In the genomic region with DNA sequence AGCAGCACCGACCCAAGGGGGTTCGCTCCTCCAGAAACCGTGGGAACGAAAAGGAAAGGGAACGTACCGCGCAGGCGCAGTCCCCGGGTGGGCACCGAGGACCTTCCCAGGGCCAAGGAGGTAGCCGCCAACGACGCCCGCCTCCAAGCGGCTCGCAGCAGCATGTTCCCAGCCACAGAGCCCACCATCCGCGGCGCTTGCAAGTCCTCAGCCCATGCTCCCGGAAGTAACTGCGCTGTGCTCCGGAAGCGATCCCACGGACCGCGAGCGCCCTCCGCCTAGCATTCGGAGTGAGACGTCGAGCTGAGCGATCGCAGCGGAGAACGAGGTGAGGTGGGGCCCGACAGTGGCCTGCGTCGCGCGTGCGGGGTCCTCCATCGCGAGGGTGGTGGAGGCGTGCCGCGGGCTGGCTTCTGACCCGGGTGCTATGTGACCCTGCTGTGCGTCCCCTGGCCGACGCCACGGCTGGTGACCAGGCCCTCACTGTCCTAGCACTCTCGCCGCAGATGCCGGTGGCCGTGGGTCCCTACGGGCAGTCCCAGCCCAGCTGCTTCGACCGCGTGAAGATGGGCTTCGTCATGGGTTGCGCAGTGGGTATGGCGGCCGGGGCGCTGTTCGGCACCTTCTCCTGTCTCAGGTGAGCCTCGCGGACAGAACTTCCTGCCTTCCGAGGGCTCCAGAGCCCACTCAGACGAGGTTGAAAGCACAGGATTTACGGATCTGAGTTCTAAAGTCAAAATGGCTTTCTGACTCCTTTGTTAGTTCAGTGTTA, we compare ENCODE assay signal across 8 mouse cellular contexts. TPM values are rescaled to one million over a fixed set of nuclear protein-coding genes. Genes with fewer than 3 reads are reported as not detected.
DNase-seq lines count a peak whose midpoint lies in the region; ATAC-seq and TF ChIP-seq lines count a peak whose summit lies in the region.

A gene (plus strand): TSS at position 87 of the 772 bp plus-strand sequence.
A gene (minus strand): TSS at position 234 of the 772 bp plus-strand sequence.

- H3K36me3 ChIP-seq in MEL (ENCODE audit: control insufficient read depth in 1 of 2, insufficient read depth in 2 of 2, low read length in 2 of 2) = peaks cover 17 to 19% of the 10 kb centered on the region in 2 experiments
- H3K36me3 ChIP-seq in lung, embryonic 16.5 days (ENCODE audit: control insufficient read depth, insufficient read depth, low read length) = peaks cover 15% of the 10 kb centered on the region

- DNase-seq in MEL (ENCODE audit: low read depth, low spot score) = peak; percentile 97
- DNase-seq in cerebellum, adult 2 months = peak; percentile 88 to 91
- peak; percentile 96 for DNase-seq in forelimb bud, embryonic 11.5 days (ENCODE audit: low read depth, low spot score)
- peak; percentile 77 for DNase-seq in layer of hippocampus, adult 9-10 months (ENCODE audit: low spot score)
- DNase-seq in ovary, postnatal 10 days (ENCODE audit: low spot score) = peak; percentile 88
- peak; percentile 93 to 94 for DNase-seq in thymus, postnatal 10 days (ENCODE audit: low spot score in 2 of 2)

- TF ChIP-seq CTCF in MEL (IDR thresholded peaks at IDR 0.05 in 2 of 3, conservative IDR thresholded peaks at IDR 0.05 in 1 of 3; ENCODE audit: control insufficient read depth in 1 of 3, insufficient read depth in 1 of 3, low read depth in 2 of 3, low read length in 3 of 3, poor library complexity in 1 of 3, severe bottlenecking in 1 of 3) = peak in 2 of 3 experiments; percentile 35 to 45; a peak in 4 of 6 replicates
- TF ChIP-seq CTCF in cerebellum, adult 2 months (IDR thresholded peaks at IDR 0.05; ENCODE audit: borderline replicate concordance, insufficient read depth, low read depth, low read length) = peak; percentile 9; the same call in 1 of the 2 replicates

- peaks cover 16% of the 10 kb centered on the region for H3K79me2 ChIP-seq in MEL (ENCODE audit: control insufficient read depth, insufficient read depth, low read length, poor library complexity)

- H3K27me3 ChIP-seq in MEL (ENCODE audit: control insufficient read depth in 1 of 2, insufficient read depth in 2 of 2, low read length in 2 of 2) = no peaks in the 10 kb centered on the region
- H3K27me3 ChIP-seq in cerebellum, adult 2 months (ENCODE audit: control insufficient read depth, insufficient read depth, low read length) = no peaks in the 10 kb centered on the region
- no peaks in the 10 kb centered on the region for H3K27me3 ChIP-seq in lung, embryonic 16.5 days (ENCODE audit: control insufficient read depth, insufficient read depth, low read depth, low read length)

- H3K9ac ChIP-seq in MEL (ENCODE audit: control insufficient read depth, low read depth, low read length, poor library complexity, severe bottlenecking) = peak within 1 kb of the TSS; percentile 70
- H3K9ac ChIP-seq in lung, embryonic 16.5 days (ENCODE audit: low read length) = peak within 1 kb of the TSS; percentile 95

- no peak for TF ChIP-seq RAD21 in MEL (IDR thresholded peaks at IDR 0.05; ENCODE audit: low read depth, low read length)

- peak; percentile 24 to 94; a peak in 3 of 4 replicates for TF ChIP-seq POLR2A in MEL (IDR thresholded peaks at IDR 0.05; ENCODE audit: control insufficient read depth in 1 of 2, insufficient read depth in 1 of 2, low read depth in 1 of 2, low read length in 2 of 2, poor library complexity in 1 of 2)
- TF ChIP-seq POLR2A in cerebellum, adult 2 months (IDR thresholded peaks at IDR 0.05; ENCODE audit: borderline replicate concordance, insufficient read depth, low read length) = peak; percentile 70; the same call in 1 of the 2 replicates

- H3K4me1 ChIP-seq in MEL (ENCODE audit: control insufficient read depth in 1 of 2, insufficient read depth in 2 of 2, low read length in 2 of 2) = peaks cover 0 to 2% of the 10 kb centered on the region in 2 experiments; a peak in 1 of 4 replicates
- no peaks in the 10 kb centered on the region for H3K4me1 ChIP-seq in cerebellum, adult 2 months (ENCODE audit: control insufficient read depth, insufficient read depth, low read length)
- H3K4me1 ChIP-seq in lung, embryonic 16.5 days (replicated peaks; ENCODE audit: control insufficient read depth, insufficient read depth, low read length) = peaks cover 4% of the 10 kb centered on the region

- no peak for TF ChIP-seq EP300 in MEL (IDR thresholded peaks at IDR 0.05; ENCODE audit: low read depth in 1 of 2, low read length in 2 of 2)

- WGBS in cerebellum, adult 2 months = under 1% methylated on average over 70 of the region's 70 CpGs
- under 1% methylated on average over 60 of the region's 70 CpGs for WGBS in lung, embryonic 16.5 days

- no peaks in the 10 kb centered on the region for H3K9me3 ChIP-seq in MEL (replicated peaks; ENCODE audit: insufficient read depth, low read length)
- no peaks in the 10 kb centered on the region for H3K9me3 ChIP-seq in lung, embryonic 16.5 days (ENCODE audit: control insufficient read depth, low read length)

- H3K4me2 ChIP-seq in lung, embryonic 16.5 days (ENCODE audit: low read depth, low read length) = peak within 1 kb of the TSS; percentile 71

- peak within 1 kb of the TSS; percentile 66 for H3K27ac ChIP-seq in MEL (ENCODE audit: control insufficient read depth, low read depth, low read length)
- H3K27ac ChIP-seq in cerebellum, adult 2 months (ENCODE audit: insufficient read depth, low read length) = peak within 1 kb of the TSS; percentile 54; the same call in 1 of the 2 replicates
- peak within 1 kb of the TSS; percentile 95 for H3K27ac ChIP-seq in lung, embryonic 16.5 days (ENCODE audit: low read length)

- peak within 1 kb of the TSS; percentile 69 to 78 for H3K4me3 ChIP-seq in MEL (ENCODE audit: control insufficient read depth in 1 of 2, insufficient read depth in 1 of 2, low read depth in 2 of 2, low read length in 2 of 2)
- peak within 1 kb of the TSS; percentile 85 for H3K4me3 ChIP-seq in cerebellum, adult 2 months (replicated peaks; ENCODE audit: insufficient read depth, low read depth, low read length)
- H3K4me3 ChIP-seq in lung, embryonic 16.5 days (ENCODE audit: low read length) = peak within 1 kb of the TSS; percentile 86

- peak; percentile 93 to 99 for ATAC-seq in hematopoietic stem cell, adult 5-6 weeks (replicated peaks in 1 of 2; ENCODE audit: insufficient read depth in 1 of 2, low FRiP score in 2 of 2, low TSS enrichment in 1 of 2, low read depth in 1 of 2, poor library complexity in 2 of 2, severe bottlenecking in 2 of 2)
- peak; percentile 98 for ATAC-seq in lung, embryonic 16.5 days (ENCODE audit: low read depth)

TF ChIP-seq in MEL, 35 proteins besides CTCF, POLR2A, EP300 and RAD21 (continues in another document):
- TF ChIP-seq GABPA (IDR thresholded peaks at IDR 0.05; ENCODE audit: low read depth, low read length) = no peak
- peak; percentile 67; the same call in 1 of the 2 replicates for TF ChIP-seq ELF1 (IDR thresholded peaks at IDR 0.05; ENCODE audit: low read depth, low read length)
- TF ChIP-seq ZNF384 (IDR thresholded peaks at IDR 0.05; ENCODE audit: low read depth, low read length) = no peak
- TF ChIP-seq BHLHE40 (IDR thresholded peaks at IDR 0.05; ENCODE audit: borderline replicate concordance, low read depth, low read length) = no peak
- peak; percentile 72; the same call in 1 of the 2 replicates for TF ChIP-seq KAT2A (conservative IDR thresholded peaks at IDR 0.05; ENCODE audit: low read depth, low read length)
- TF ChIP-seq CHD2 (IDR thresholded peaks at IDR 0.05; ENCODE audit: low read length) = peak; percentile 40; the same call in 1 of the 2 replicates
- peak; percentile 78 for TF ChIP-seq ZMIZ1 (IDR thresholded peaks at IDR 0.05; ENCODE audit: low read depth, low read length)
- no peak for TF ChIP-seq TAL1 (IDR thresholded peaks at IDR 0.05; ENCODE audit: low read length)
- 0 out of 2 replicates have a peak, but pooled peaks have one; percentile 3 for TF ChIP-seq POLR2AphosphoS5 (IDR thresholded peaks at IDR 0.05; ENCODE audit: borderline replicate concordance, low read depth, low read length)
- TF ChIP-seq MAX (IDR thresholded peaks at IDR 0.05; ENCODE audit: low read length) = peak; percentile 88
- TF ChIP-seq MAFK (IDR thresholded peaks at IDR 0.05; ENCODE audit: borderline replicate concordance, low read depth, low read length) = no peak
- peak; percentile 61 for TF ChIP-seq NRF1 (IDR thresholded peaks at IDR 0.05; ENCODE audit: insufficient read depth, low read depth, low read length, poor library complexity, severe bottlenecking)
- TF ChIP-seq CHD1 (IDR thresholded peaks at IDR 0.05; ENCODE audit: low read depth, low read length) = no peak
- TF ChIP-seq ETS1 (IDR thresholded peaks at IDR 0.05; ENCODE audit: low read depth, low read length) = no peak; the same call in 1 of the 2 replicates
- TF ChIP-seq USF2 (IDR thresholded peaks at IDR 0.05; ENCODE audit: borderline replicate concordance in 1 of 2, insufficient read depth in 1 of 2, low read depth in 1 of 2, low read length in 2 of 2) = no peak
- TF ChIP-seq MXI1 (IDR thresholded peaks at IDR 0.05; ENCODE audit: low read depth, low read length) = peak; percentile 91
- peak; percentile 89 for TF ChIP-seq NELFE (IDR thresholded peaks at IDR 0.05; ENCODE audit: low read depth, low read length)
- TF ChIP-seq MEF2A (IDR thresholded peaks at IDR 0.05; ENCODE audit: extremely low read depth, insufficient replicate concordance, low read depth, low read length, poor library complexity, severe bottlenecking) = no peak
- TF ChIP-seq UBTF (IDR thresholded peaks at IDR 0.05; ENCODE audit: borderline replicate concordance, insufficient read depth, low read depth, low read length) = peak; percentile 80; the same call in 1 of the 2 replicates
- TF ChIP-seq GATA1 (IDR thresholded peaks at IDR 0.05; ENCODE audit: low read depth, low read length) = no peak
- TF ChIP-seq POLR2AphosphoS2 (IDR thresholded peaks at IDR 0.05; ENCODE audit: low read length) = peak; percentile 71; the same call in 1 of the 2 replicates
- TF ChIP-seq JUND (IDR thresholded peaks at IDR 0.05; ENCODE audit: low read depth, low read length) = no peak

RNA-seq across cellular contexts. Expression of the first gene that starts in this region (rescaled TPM):
- 392 and 402 TPM in 2 replicates for total RNA-seq in MEL (2012; rRNA removed)
- polyA plus RNA-seq in MEL (2012; ENCODE audit: insufficient read depth in 1 of 2, insufficient read length in 2 of 2, low read depth in 1 of 2, low replicate concordance in 2 of 2, missing spikeins in 1 of 2) = 100 to 1,000 TPM in 1 of 2 experiments, not detected in 1; 554 TPM
- 245 and 250 TPM in 2 replicates for polyA plus RNA-seq in cerebellum, adult 2 months (2012; rRNA removed)
- total RNA-seq in hematopoietic stem cell, adult 5-6 weeks (2017) = 10.6 and 18.3 TPM in 2 replicates
- polyA plus RNA-seq in lung, embryonic 16.5 days (2015; fragmentation: Nextera tagmentation; extraction: Ambion mirVana) = 338 and 368 TPM in 2 replicates

RNA-seq across cellular contexts. Expression of the second gene that starts in this region (rescaled TPM):
- total RNA-seq in MEL (2012; rRNA removed) = 79.6 and 83.9 TPM in 2 replicates
- polyA plus RNA-seq in MEL (2012; ENCODE audit: insufficient read depth in 1 of 2, insufficient read length in 2 of 2, low read depth in 1 of 2, low replicate concordance in 2 of 2, missing spikeins in 1 of 2) = 10 to 100 TPM in 1 of 2 experiments, not detected in 1; 64.5 TPM
- polyA plus RNA-seq in cerebellum, adult 2 months (2012; rRNA removed) = 67.5 and 71.7 TPM in 2 replicates
- total RNA-seq in hematopoietic stem cell, adult 5-6 weeks (2017) = 32.7 and 37.4 TPM in 2 replicates
- polyA plus RNA-seq in lung, embryonic 16.5 days (2015; fragmentation: Nextera tagmentation; extraction: Ambion mirVana) = 41.0 and 43.6 TPM in 2 replicates

Comparison
In these comparisons a context has a peak if more than half of its experiments do, and no peak if none do; other contexts are left out.
1. Peak in every context shown above with its lines: DNase-seq, ATAC-seq, H3K4me3 ChIP-seq and H3K27ac ChIP-seq.
2. RNA of the first gene that starts in this region (total RNA-seq): 392 to 402 TPM in MEL; 10.6 to 18.3 TPM in hematopoietic stem cell, adult 5-6 weeks; every median in the first group is over 10 times any median in the second.